Mouse (Mus musculus): ENCODE results near the gene Snrpd3. TPM values are rescaled to one million over a fixed set of nuclear protein-coding genes. Genes with fewer than 3 reads are reported as not detected.
A peak's percentile ranks its signal among the peaks of the same experiment; 100 is the strongest.

Gene Snrpd3
- polyA plus RNA-seq, 1 experiment from 2014 or later = 70.2 TPM

- no peak overlapping the region for H3K27ac ChIP-seq (replicated peaks)
- ATAC-seq (ENCODE audit: low FRiP score, low TSS enrichment) = no peak
- no peaks in the 10 kb centered on the region for H3K36me3 ChIP-seq (ENCODE audit: control insufficient read depth, insufficient read depth, low read length)
- H3K27me3 ChIP-seq (ENCODE audit: control insufficient read depth, insufficient read depth, low read length) = no peaks in the 10 kb centered on the region
- TF ChIP-seq CTCF (IDR thresholded peaks at IDR 0.05; ENCODE audit: low read depth) = no peak
- TF ChIP-seq EP300 (optimal IDR thresholded peaks at IDR 0.05) = no peak
- no peaks in the 10 kb centered on the region for H3K4me1 ChIP-seq (replicated peaks; ENCODE audit: control insufficient read depth, insufficient read depth)
- H3K4me2 ChIP-seq (replicated peaks; ENCODE audit: low read depth) = no peak overlapping the region
- WGBS = 85% methylated on average over 6 of the region's 6 CpGs
- no peak for DNase-seq (ENCODE audit: low spot score)
- H3K9me3 ChIP-seq (ENCODE audit: control insufficient read depth, low read length) = no peaks in the 10 kb centered on the region
- no peak overlapping the region for H3K9ac ChIP-seq (ENCODE audit: low read length)
- no peak overlapping the region for H3K4me3 ChIP-seq (ENCODE audit: low read depth, low read length)
Observed at GRCm38 (mm10) chr10:75555557-75555956, 38.2 kb downstream of the Snrpd3 start.

DNA sequence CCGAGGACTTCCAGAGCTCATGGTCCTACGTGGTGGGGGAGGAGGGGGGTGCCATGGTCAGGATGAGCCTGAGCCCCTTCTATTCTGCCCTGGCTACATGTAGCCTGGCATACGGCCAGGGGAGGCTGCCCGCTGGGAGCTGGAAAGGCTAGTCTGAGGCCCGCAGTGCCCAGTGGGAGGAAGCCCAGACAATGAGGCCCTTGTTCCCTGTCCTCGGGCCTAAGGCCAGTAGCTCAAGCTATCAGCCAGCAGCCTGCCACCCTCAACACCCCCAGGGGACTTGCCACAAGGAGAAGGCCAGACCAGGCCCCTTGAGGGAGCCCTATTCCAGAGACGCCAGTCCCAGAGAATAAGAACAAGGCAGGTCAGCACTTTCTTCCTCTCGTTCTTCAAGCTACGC, 38.7 kb downstream of the Snrpd3 start:
- Histone ChIP-seq H3K27ac (replicated peaks) (0 out of 2 replicates have a peak overlapping the region, but pooled peaks have one; percentile 40), H3K4me1 (replicated peaks; ENCODE audit: control insufficient read depth, insufficient read depth) (no peaks in the 10 kb centered on the region), H3K4me3 (ENCODE audit: low read depth, low read length) (no peak overlapping the region), H3K4me2 (replicated peaks; ENCODE audit: low read depth) (no peak overlapping the region), H3K36me3 (ENCODE audit: control insufficient read depth, insufficient read depth, low read length) (no peaks in the 10 kb centered on the region), H3K9me3 (ENCODE audit: control insufficient read depth, low read length) (no peaks in the 10 kb centered on the region), H3K9ac (ENCODE audit: low read length) (no peak overlapping the region; the same call in 1 of the 2 replicates), H3K27me3 (ENCODE audit: control insufficient read depth, insufficient read depth, low read length) (0 out of 2 replicates have a peak, but pooled peaks cover 1% of the 10 kb centered on the region)
- no peak for TF ChIP-seq EP300 (optimal IDR thresholded peaks at IDR 0.05)
- TF ChIP-seq CTCF (IDR thresholded peaks at IDR 0.05; ENCODE audit: low read depth) = no peak
- DNase-seq (ENCODE audit: low spot score) (peak; percentile 76), ATAC-seq (ENCODE audit: low FRiP score, low TSS enrichment) (peak; percentile 78)
- whole genome bisulfite sequencing = 57% methylated on average over 9 of the region's 9 CpGs

GRCm38 (mm10) chr10:75558515-75558914, 41.2 kb downstream of the Snrpd3 start:
- Histone ChIP-seq H3K9ac (ENCODE audit: low read length) (no peak overlapping the region), H3K27me3 (ENCODE audit: control insufficient read depth, insufficient read depth, low read length) (0 out of 2 replicates have a peak, but pooled peaks cover 2% of the 10 kb centered on the region), H3K4me3 (ENCODE audit: low read depth, low read length) (no peak overlapping the region), H3K4me2 (replicated peaks; ENCODE audit: low read depth) (no peak overlapping the region), H3K36me3 (ENCODE audit: control insufficient read depth, insufficient read depth, low read length) (no peaks in the 10 kb centered on the region), H3K4me1 (replicated peaks; ENCODE audit: control insufficient read depth, insufficient read depth) (no peaks in the 10 kb centered on the region), H3K27ac (replicated peaks) (no peak overlapping the region), H3K9me3 (ENCODE audit: control insufficient read depth, low read length) (no peaks in the 10 kb centered on the region)
- ATAC-seq (ENCODE audit: low FRiP score, low TSS enrichment) = no peak
- 38% methylated on average over 3 of the region's 3 CpGs for WGBS
- TF ChIP-seq EP300 (optimal IDR thresholded peaks at IDR 0.05) = no peak
- TF ChIP-seq CTCF (IDR thresholded peaks at IDR 0.05; ENCODE audit: low read depth) = no peak
- DNase-seq (ENCODE audit: low spot score) = no peak

DNA sequence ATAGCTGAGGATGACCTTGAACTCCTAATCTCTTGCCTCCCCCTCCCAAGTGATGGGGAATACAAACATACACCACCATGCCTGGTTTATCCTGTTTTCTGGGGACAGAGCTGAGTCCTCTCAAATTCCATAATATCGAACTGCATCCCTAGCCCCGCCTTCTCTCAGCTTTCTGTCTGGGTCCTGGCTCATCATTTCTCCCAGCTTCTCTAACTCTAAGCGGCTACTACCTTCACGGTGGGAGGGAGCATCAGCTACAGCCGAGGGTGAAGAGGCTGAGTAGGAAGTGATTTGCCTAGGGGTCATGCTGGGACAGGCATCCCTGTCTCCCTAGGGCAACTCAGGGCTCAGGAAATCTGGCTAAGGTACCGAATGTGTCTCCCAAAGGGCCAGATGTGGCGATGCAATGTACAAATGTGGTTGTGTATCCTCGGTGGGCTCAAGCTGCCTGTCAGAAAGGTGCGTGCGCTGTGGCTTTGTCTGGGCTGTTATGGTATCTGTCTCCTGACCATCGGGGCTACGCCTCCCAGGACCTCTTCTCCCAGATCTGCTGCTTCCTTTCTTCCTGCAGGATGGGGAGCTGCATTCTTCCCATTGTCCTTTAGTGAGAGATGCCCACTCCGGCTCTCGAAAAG, 41.8 kb downstream of the Snrpd3 start:
- Histone ChIP-seq H3K36me3 (ENCODE audit: control insufficient read depth, insufficient read depth, low read length) (no peaks in the 10 kb centered on the region), H3K9me3 (ENCODE audit: control insufficient read depth, low read length) (no peaks in the 10 kb centered on the region), H3K27ac (replicated peaks) (no peak overlapping the region), H3K4me3 (ENCODE audit: low read depth, low read length) (peak overlapping the region; percentile 55), H3K4me1 (replicated peaks; ENCODE audit: control insufficient read depth, insufficient read depth) (no peaks in the 10 kb centered on the region), H3K9ac (ENCODE audit: low read length) (peak overlapping the region; percentile 65; the same call in 1 of the 2 replicates), H3K27me3 (ENCODE audit: control insufficient read depth, insufficient read depth, low read length) (0 out of 2 replicates have a peak, but pooled peaks cover 2% of the 10 kb centered on the region), H3K4me2 (replicated peaks; ENCODE audit: low read depth) (peak overlapping the region; percentile 97)
- no peak for ATAC-seq (ENCODE audit: low FRiP score, low TSS enrichment)
- TF ChIP-seq EP300 (optimal IDR thresholded peaks at IDR 0.05) = no peak
- TF ChIP-seq CTCF (IDR thresholded peaks at IDR 0.05; ENCODE audit: low read depth) = no peak
- DNase-seq (ENCODE audit: low spot score) = no peak
- 8% methylated on average over 14 of the region's 14 CpGs for WGBS

DNA sequence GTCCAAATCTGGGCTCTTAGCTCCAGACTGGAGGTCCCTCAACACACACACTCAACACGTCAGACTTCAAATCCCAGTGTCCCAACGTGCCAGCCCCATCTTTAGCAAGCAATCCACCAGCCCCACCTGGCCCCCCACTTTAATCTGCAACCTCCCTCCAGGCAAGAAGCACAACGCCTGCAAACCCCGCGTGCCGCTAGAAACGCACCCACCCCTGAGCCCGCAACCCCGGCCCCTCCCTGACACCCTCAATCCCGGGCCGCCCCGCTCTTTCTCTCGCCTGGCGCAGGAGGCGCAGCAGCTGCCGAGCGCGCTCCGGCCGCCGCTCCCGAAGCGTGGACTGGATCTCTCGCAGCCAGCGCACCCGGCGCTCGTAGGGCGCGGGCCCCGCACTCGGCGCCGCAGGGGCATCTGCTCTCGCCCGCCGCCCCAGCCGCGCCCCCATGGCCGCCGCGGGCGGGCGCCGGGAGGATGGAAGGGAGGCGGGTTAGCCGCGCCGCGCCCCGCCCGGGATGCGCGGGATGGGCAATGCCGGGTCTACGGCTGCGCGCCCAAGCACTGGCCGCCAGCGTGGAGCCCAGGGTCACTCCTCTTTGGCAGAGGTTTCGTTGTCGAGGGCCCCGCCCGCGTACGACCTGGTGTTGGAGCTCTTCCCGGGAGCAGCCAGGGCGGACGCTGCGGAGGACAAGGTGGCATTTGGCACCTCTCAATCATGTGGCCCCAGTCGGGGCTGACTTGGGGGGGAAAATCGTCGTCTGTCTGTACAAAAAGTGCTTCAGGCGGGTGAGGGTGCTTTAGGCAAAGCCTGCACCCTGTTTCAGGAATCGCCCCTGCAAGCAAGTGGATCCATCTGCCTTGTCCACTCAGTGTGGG, 42.6 kb downstream of the Snrpd3 start, which contains the start of gene Lrrc75b:
Gene Lrrc75b, minus strand, starts transcription at position 655 of the 873 bp plus-strand sequence.
- H3K9me3 ChIP-seq (ENCODE audit: control insufficient read depth, low read length) = no peaks in the 10 kb centered on the region
- ATAC-seq (ENCODE audit: low FRiP score, low TSS enrichment) (peak; percentile 17; the same call in 1 of the 2 replicates), DNase-seq (ENCODE audit: low spot score) (peak; percentile 42)
- WGBS = 1% methylated on average over 73 of the region's 75 CpGs
- peak within 1 kb of the TSS; percentile 55 for H3K4me3 ChIP-seq (ENCODE audit: low read depth, low read length)
- H3K4me1 ChIP-seq (replicated peaks; ENCODE audit: control insufficient read depth, insufficient read depth) = no peaks in the 10 kb centered on the region
- H3K27ac ChIP-seq (replicated peaks) = no peak within 1 kb of the TSS
- TF ChIP-seq EP300 (optimal IDR thresholded peaks at IDR 0.05) (no peak), CTCF (IDR thresholded peaks at IDR 0.05; ENCODE audit: low read depth) (no peak)
- H3K27me3 ChIP-seq (ENCODE audit: control insufficient read depth, insufficient read depth, low read length) = 0 out of 2 replicates have a peak, but pooled peaks cover 2% of the 10 kb centered on the region
- H3K36me3 ChIP-seq (ENCODE audit: control insufficient read depth, insufficient read depth, low read length) = no peaks in the 10 kb centered on the region
- H3K4me2 ChIP-seq (replicated peaks; ENCODE audit: low read depth) = peak within 1 kb of the TSS; percentile 97
- peak within 1 kb of the TSS; percentile 65 for H3K9ac ChIP-seq (ENCODE audit: low read length)
